ENCODE assay signal across 8 mouse cellular contexts in genomic region chr9:109894413-109895090, GRCm38 (mm10). TPM values are rescaled to one million over a fixed set of nuclear protein-coding genes. Genes with fewer than 3 reads are reported as not detected.
DNase-seq lines count a peak whose midpoint lies in the region; ATAC-seq and TF ChIP-seq lines count a peak whose summit lies in the region.

No protein-coding gene starts in this region.

- WGBS in spleen, adult 2 months = 56% methylated on average over 6 of the region's 6 CpGs
- WGBS in intestine, embryonic 16.5 days = 27% methylated on average over 6 of the region's 6 CpGs
- WGBS in midbrain, embryonic 11.5 days = 32% methylated on average over 6 of the region's 6 CpGs
- 28% methylated on average over 6 of the region's 6 CpGs for WGBS in small intestine, adult 2 months

- peak; percentile 76 for ATAC-seq in granulocyte monocyte progenitor cell, adult 5-6 weeks (replicated peaks; ENCODE audit: poor library complexity, severe bottlenecking)
- peak; percentile 69 for ATAC-seq in intestine, embryonic 16.5 days
- peak; percentile 77 for ATAC-seq in midbrain, embryonic 11.5 days (ENCODE audit: low FRiP score)

- H3K4me1 ChIP-seq in spleen, adult 2 months (ENCODE audit: control insufficient read depth, insufficient read depth, insufficient read length) = no peaks in the 10 kb centered on the region
- peaks cover 21% of the 10 kb centered on the region for H3K4me1 ChIP-seq in intestine, embryonic 16.5 days (ENCODE audit: control insufficient read depth, insufficient read depth, low read length)
- no peaks in the 10 kb centered on the region for H3K4me1 ChIP-seq in midbrain, embryonic 11.5 days (ENCODE audit: control insufficient read depth, insufficient read depth, low read length)
- peaks cover 16% of the 10 kb centered on the region for H3K4me1 ChIP-seq in small intestine, adult 2 months (ENCODE audit: control insufficient read depth, insufficient read depth, insufficient read length, low read length)

- peak in 1 of 2 experiments; percentile 47 for DNase-seq in spleen, adult 2 months (ENCODE audit: low read depth in 1 of 2, low spot score in 2 of 2)
- no peak for DNase-seq in spleen, adult 12 weeks (ENCODE audit: low spot score)
- DNase-seq in embryo, embryonic 9.5 days (ENCODE audit: extremely low spot score) = peak; percentile 79
- peak; percentile 61 to 65 for DNase-seq in left cerebral cortex, postnatal 36 days (ENCODE audit: low spot score in 2 of 2)
- DNase-seq in midbrain, embryonic 11.5 days (ENCODE audit: low spot score, missing footprints) = peak; percentile 90

- no peak overlapping the region for H3K4me3 ChIP-seq in spleen, adult 2 months (ENCODE audit: extremely low read depth, insufficient read depth, insufficient read length)
- H3K4me3 ChIP-seq in intestine, embryonic 16.5 days (ENCODE audit: low read length) = no peak overlapping the region
- no peak overlapping the region for H3K4me3 ChIP-seq in midbrain, embryonic 11.5 days (ENCODE audit: low read depth, low read length)
- no peak overlapping the region for H3K4me3 ChIP-seq in small intestine, adult 2 months (ENCODE audit: low read depth, low read length)

- H3K36me3 ChIP-seq in spleen, adult 2 months (ENCODE audit: control insufficient read depth, insufficient read depth, low read length) = peaks cover 22% of the 10 kb centered on the region
- peaks cover 31% of the 10 kb centered on the region for H3K36me3 ChIP-seq in intestine, embryonic 16.5 days (ENCODE audit: control insufficient read depth, insufficient read depth, low read length)
- H3K36me3 ChIP-seq in midbrain, embryonic 11.5 days (ENCODE audit: control insufficient read depth, insufficient read depth, low read length) = peaks cover 33% of the 10 kb centered on the region
- peaks cover 39% of the 10 kb centered on the region for H3K36me3 ChIP-seq in small intestine, adult 2 months (ENCODE audit: control insufficient read depth, insufficient read depth, low read length)

- H3K4me2 ChIP-seq in intestine, embryonic 16.5 days (ENCODE audit: low read depth, low read length) = no peak overlapping the region
- H3K4me2 ChIP-seq in midbrain, embryonic 11.5 days = no peak overlapping the region

- no peak overlapping the region for H3K27ac ChIP-seq in spleen, adult 2 months (ENCODE audit: insufficient read depth, low read length)
- H3K27ac ChIP-seq in intestine, embryonic 16.5 days (ENCODE audit: low read length) = peak overlapping the region; percentile 81
- H3K27ac ChIP-seq in midbrain, embryonic 11.5 days (ENCODE audit: low read depth, low read length) = peak overlapping the region; percentile 44; the same call in 1 of the 2 replicates
- H3K27ac ChIP-seq in small intestine, adult 2 months (ENCODE audit: insufficient read depth, low read depth, low read length) = peak overlapping the region; percentile 54

- peak; percentile 61; the same call in 1 of the 2 replicates for TF ChIP-seq CTCF in spleen, adult 2 months (IDR thresholded peaks at IDR 0.05; ENCODE audit: extremely low read depth, insufficient read depth, insufficient read length, insufficient replicate concordance)
- peak; percentile 82; the same call in 1 of the 2 replicates for TF ChIP-seq CTCF in small intestine, adult 2 months (IDR thresholded peaks at IDR 0.05; ENCODE audit: extremely low read depth, insufficient read length, insufficient replicate concordance, low read depth, low read length)

- H3K27me3 ChIP-seq in spleen, adult 2 months (ENCODE audit: control insufficient read depth, insufficient read depth, low read length) = no peaks in the 10 kb centered on the region
- H3K27me3 ChIP-seq in intestine, embryonic 16.5 days (replicated peaks; ENCODE audit: control insufficient read depth, insufficient read depth, low read length) = no peaks in the 10 kb centered on the region
- H3K27me3 ChIP-seq in midbrain, embryonic 11.5 days (ENCODE audit: control insufficient read depth, insufficient read depth, low read length) = no peaks in the 10 kb centered on the region
- no peaks in the 10 kb centered on the region for H3K27me3 ChIP-seq in small intestine, adult 2 months (ENCODE audit: control insufficient read depth, insufficient read depth, low read length)

- no peaks in the 10 kb centered on the region for H3K9me3 ChIP-seq in intestine, embryonic 16.5 days (ENCODE audit: control insufficient read depth, low read length)
- no peaks in the 10 kb centered on the region for H3K9me3 ChIP-seq in midbrain, embryonic 11.5 days (ENCODE audit: control insufficient read depth, low read length)

- peak overlapping the region; percentile 31; the same call in 1 of the 2 replicates for H3K9ac ChIP-seq in intestine, embryonic 16.5 days (ENCODE audit: low read depth, low read length)
- H3K9ac ChIP-seq in midbrain, embryonic 11.5 days (ENCODE audit: low read length) = peak overlapping the region; percentile 48; the same call in 1 of the 2 replicates

- no peak for TF ChIP-seq POLR2A in spleen, adult 2 months (IDR thresholded peaks at IDR 0.05; ENCODE audit: low read depth, low read length)
- no peak for TF ChIP-seq POLR2A in small intestine, adult 2 months (IDR thresholded peaks at IDR 0.05; ENCODE audit: low read depth, low read length)

- intact Hi-C loops in left cerebral cortex, postnatal 36 days (cut with DNase I) = loop anchor here (2.0 kb wide), 3 partner anchors 38 to 178 kb away; no protein-coding TSS in a partner anchor

RNA-seq across cellular contexts. Expression of gene Cdc25a, which starts 19.2 kb away (rescaled TPM):
- 4.0 and 5.6 TPM in 2 replicates for polyA plus RNA-seq in spleen, adult 2 months (2012; rRNA removed)
- 45.1 and 52.5 TPM in 2 replicates for total RNA-seq in granulocyte monocyte progenitor cell, adult 5-6 weeks (2014; fragmentation: Nextera tagmentation)
- total RNA-seq in granulocyte monocyte progenitor cell, adult 5-6 weeks (2017) = 50.6 and 54.4 TPM in 2 replicates
- polyA plus RNA-seq in intestine, embryonic 16.5 days (2015; fragmentation: Nextera tagmentation; extraction: Ambion mirVana) = 31.2 and 31.3 TPM in 2 replicates
- 1 to 10 TPM; 4.6 to 5.0 TPM for total RNA-seq in left cerebral cortex, postnatal 36 days (2021)
- 33.6 and 36.9 TPM in 2 replicates for polyA plus RNA-seq in midbrain, embryonic 11.5 days (2014; fragmentation: Nextera tagmentation; extraction: Ambion mirVana)
- polyA plus RNA-seq in small intestine, adult 2 months (2012; rRNA removed) = 14.1 and 27.3 TPM in 2 replicates

RNA-seq across cellular contexts. Expression of gene Map4, which starts 36.7 kb away (rescaled TPM):
- 103 and 119 TPM in 2 replicates for polyA plus RNA-seq in spleen, adult 2 months (2012; rRNA removed)
- total RNA-seq in granulocyte monocyte progenitor cell, adult 5-6 weeks (2014; fragmentation: Nextera tagmentation) = 33.3 and 42.6 TPM in 2 replicates
- total RNA-seq in granulocyte monocyte progenitor cell, adult 5-6 weeks (2017) = 17.1 and 22.3 TPM in 2 replicates
- 52.8 and 57.2 TPM in 2 replicates for polyA plus RNA-seq in intestine, embryonic 16.5 days (2015; fragmentation: Nextera tagmentation; extraction: Ambion mirVana)
- 100 to 1,000 TPM; 353 to 398 TPM for total RNA-seq in left cerebral cortex, postnatal 36 days (2021)
- polyA plus RNA-seq in midbrain, embryonic 11.5 days (2014; fragmentation: Nextera tagmentation; extraction: Ambion mirVana) = 80.1 and 81.4 TPM in 2 replicates
- 91.4 and 191 TPM in 2 replicates for polyA plus RNA-seq in small intestine, adult 2 months (2012; rRNA removed)

RNA-seq across cellular contexts. Expression of gene Camp, which starts 45.1 kb away (rescaled TPM):
- polyA plus RNA-seq in spleen, adult 2 months (2012; rRNA removed) = 58.3 and 103 TPM in 2 replicates
- total RNA-seq in granulocyte monocyte progenitor cell, adult 5-6 weeks (2014; fragmentation: Nextera tagmentation) = 3.0 and 37.6 TPM in 2 replicates
- 99.8 and 173 TPM in 2 replicates for total RNA-seq in granulocyte monocyte progenitor cell, adult 5-6 weeks (2017)
- polyA plus RNA-seq in intestine, embryonic 16.5 days (2015; fragmentation: Nextera tagmentation; extraction: Ambion mirVana) = 1.9 and 3.5 TPM in 2 replicates
- not detected for total RNA-seq in left cerebral cortex, postnatal 36 days (2021)
- 0.25 and 0.30 TPM in 2 replicates for polyA plus RNA-seq in midbrain, embryonic 11.5 days (2014; fragmentation: Nextera tagmentation; extraction: Ambion mirVana)
- 3.2 TPM in 1 of 2 replicates, not detected in the other for polyA plus RNA-seq in small intestine, adult 2 months (2012; rRNA removed)

Comparison
In these comparisons a context has a peak if more than half of its experiments do, and no peak if none do; other contexts are left out.
1. RNA of gene Camp, which starts 45.1 kb away (polyA plus RNA-seq): 58.3 to 103 TPM in spleen, adult 2 months; 1.9 to 3.5 TPM in intestine, embryonic 16.5 days, 0.25 to 0.30 TPM in midbrain, embryonic 11.5 days and 3.2 TPM in small intestine, adult 2 months; every median in the first group is over 10 times any median in the second.
2. Peak in every context shown above with its lines, with median percentiles within 50 percentile points of each other: ATAC-seq.